Mouse (Mus musculus) heart, adult 2 months (tissue): ENCODE results near the gene Apold1.

ENCODE experiments used
- CTCF ChIP-seq: fragments of 200-600 bp; IDR thresholded peaks from 2 replicates; pipeline ENCODE4 v1.8.1; 2022; ENCODE audit warnings: antibody characterized with exemption, mild to moderate bottlenecking, moderate library complexity
- EP300 ChIP-seq: fragments of 200-500 bp; IDR thresholded peaks from 2 replicates; pipeline ENCODE4 v1.6.1; 2011; ENCODE audit warnings: low read depth, low read length, control low read depth; ENCODE audit not compliant: insufficient read depth
- POLR2A ChIP-seq: fragments of 200-500 bp; IDR thresholded peaks from 2 replicates; pipeline ENCODE4 v1.6.1; 2011; ENCODE audit warnings: mild to moderate bottlenecking, low read depth, low read length, control low read depth; ENCODE audit not compliant: insufficient read depth

GRCm38 (mm10) chr6:135026755-135027154 is 45.2 kb downstream of the Apold1 start:
- TF ChIP-seq EP300: no peak
- TF ChIP-seq POLR2A: no peak
- no peak for TF ChIP-seq CTCF
